Mouse (Mus musculus): ENCODE measurements at regions not wholly inside any gene's neighbourhood (a gene's known extent, or its start where the extent isn't known, plus 50 kb on each side); places are given as distances from the start of the nearest gene placed in this dataset.

DNA sequence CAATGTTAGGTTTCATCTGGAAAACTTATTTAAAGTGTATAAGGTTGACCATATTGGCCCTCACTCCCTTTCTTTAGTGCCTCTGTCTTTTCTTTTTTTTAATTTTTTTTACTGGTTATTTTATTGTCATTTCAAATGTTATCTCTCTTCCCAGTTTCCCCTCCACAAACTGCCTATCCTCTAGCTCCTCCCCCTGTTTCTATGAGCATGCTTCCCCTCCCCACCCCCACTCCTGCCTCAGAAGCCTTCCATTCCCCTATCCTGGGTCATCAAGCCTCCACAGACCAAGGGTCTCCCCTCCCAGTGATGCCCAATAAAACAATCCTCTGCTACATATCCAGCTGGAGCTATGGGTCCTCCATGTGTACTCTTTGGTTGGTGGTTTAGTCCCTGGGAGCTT lies 2134.9 kb upstream of the Lrrc6 start:
- no peak for DNase-seq (ENCODE audit: low read depth, low spot score)

DNA sequence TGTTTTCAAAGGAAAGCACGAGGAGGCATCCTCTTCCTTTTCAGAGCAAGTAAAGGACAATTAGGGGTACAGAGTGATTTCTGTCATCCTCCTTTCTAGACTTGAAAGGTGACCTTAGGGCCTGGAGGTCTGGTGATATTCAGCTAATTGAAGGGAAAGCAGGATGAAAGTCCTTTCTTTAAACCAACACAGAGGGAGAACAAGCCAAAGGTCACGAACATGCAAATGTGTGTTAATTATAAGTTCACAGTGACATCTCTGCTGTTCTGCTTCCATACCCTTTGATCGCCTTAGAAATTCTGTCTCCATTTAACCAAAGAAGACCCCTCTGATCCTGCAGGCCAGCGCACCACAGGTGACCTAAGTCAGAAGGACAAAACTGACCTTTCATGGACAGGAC lies 2126.3 kb upstream of the Lrrc6 start:
- DNase-seq (ENCODE audit: low read depth, low spot score) = no peak

DNA sequence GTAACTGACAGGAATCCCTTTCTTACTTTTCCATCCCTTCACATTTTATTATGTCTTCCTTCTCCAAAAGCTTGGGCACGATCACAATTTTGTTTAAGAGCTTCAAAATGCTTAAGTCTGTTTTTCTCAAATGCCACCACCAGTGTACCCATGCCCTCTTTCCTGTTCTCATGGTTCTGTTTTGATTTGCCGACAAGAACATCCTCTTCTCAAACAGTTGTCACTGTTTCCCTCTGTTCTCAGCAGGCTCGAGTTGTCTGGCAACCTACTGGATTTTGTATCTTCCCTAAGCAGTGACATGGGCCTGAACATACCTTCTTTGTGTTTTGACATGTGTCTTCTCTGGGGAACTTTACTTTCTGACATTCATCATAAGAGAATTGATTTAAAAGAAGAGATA lies 2124.1 kb upstream of the Lrrc6 start:
- no peak for DNase-seq (ENCODE audit: low read depth, low spot score)

DNA sequence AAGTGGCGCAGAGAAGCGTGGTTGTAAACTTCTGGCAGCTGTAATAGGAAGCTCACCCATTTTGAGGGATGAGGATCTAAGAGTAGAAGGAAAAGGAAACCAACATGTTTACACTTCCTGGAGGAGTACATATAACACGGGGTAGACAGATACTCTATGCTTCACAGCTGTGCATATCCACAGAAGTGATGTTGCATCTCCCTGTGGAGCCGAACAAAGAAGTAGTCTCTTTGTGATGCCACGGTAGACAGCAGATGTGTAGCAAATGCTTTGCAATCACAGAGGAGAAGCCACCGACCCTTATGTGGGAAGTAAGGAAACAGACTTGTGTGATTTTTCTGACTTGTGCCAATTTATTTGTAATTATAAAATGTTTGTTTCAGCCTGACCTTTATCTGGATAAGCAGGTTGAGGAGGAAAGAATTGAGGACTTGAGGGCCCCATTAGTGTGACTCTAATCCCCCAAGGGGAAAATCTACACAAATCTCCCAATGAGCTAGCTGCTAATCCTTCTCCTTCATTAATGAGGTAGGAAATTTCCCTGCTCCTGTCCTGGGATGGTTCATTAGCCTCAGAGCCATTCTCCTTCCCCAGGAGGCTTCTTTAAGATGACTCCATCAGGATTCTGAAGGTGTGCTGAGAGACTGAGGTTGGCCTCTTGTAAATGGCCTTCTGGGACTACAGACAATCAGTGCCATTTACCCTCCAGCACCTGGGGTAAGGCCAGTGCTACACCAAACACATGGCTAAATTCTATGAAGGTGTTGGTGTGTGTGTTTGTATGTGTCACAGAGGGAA lies 2119.9 kb upstream of the Lrrc6 start:
- DNase-seq (ENCODE audit: low read depth, low spot score) = no peak

DNA sequence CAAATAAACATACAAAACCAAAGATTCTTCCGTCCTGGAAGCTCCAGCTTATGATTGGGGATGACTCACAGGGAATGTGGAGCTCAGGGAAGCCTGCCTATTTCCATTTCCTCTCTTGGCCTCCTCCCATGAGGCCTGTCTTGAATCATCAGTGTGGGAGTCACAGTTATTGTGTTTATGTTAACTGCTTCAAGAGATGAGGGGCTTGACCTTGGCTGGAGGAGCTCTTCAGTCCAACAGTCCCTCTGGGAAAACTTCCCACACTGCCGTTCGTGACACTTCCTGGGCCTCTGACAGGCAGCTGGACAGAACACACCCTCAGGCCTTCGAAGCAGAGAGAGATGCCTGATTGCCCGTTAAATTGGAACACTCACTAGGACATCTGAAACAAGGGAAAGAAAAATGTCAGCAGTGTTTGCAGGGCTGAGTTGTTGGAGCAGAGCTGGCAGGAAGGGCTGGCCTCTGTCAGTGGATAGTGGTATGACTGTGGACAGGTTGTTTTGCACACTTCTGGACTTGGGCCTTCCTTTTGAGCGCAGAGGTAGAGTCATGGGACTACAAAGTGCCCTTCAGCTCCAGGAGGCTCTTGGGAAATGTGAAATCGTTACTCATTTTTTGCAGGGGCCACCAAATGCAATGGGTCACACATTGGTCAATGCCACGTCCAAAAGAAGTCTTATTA lies 2105.5 kb upstream of the Lrrc6 start:
- DNase-seq (ENCODE audit: low read depth, low spot score) = no peak

DNA sequence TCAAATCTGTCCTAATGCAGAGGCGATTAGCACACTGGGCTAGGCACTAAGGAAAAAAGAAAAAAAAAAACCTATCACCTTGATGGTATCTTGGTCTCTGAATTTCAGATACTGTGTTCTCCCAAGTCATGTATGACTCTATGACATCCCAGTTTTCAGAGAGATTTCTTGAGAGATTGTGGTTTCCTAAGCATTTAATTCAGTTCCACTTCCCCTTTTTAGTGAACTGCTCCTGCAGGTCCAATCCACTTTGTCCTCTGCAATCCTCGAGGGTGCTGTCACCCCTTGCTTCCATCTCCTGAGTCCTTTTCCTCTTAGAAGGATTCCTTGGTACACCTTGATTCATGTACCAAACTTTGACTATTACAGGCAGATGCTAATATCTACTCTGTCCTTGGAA lies 2104.8 kb upstream of the Lrrc6 start:
- no peak for DNase-seq (ENCODE audit: low read depth, low spot score)

DNA sequence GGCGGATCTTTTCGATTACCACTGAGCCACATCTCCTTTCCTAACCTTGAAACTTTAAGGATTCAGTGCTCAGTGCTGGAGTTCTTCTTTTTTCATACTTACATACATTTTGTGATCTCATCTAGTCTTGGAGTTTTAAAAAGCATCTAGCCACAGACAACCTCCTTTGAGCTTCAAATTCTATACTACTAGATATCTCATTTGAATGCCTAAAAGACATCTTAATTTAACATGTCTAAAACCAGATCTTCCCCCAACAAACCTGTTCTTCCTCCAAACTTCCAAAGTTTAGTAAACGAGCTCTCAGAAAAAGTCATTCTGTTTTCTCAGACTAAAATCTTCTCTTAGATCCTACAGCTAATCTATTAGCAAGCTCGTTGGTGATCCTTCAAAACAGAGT lies 2081.5 kb upstream of the Lrrc6 start:
- DNase-seq (ENCODE audit: low read depth, low spot score) = no peak

DNA sequence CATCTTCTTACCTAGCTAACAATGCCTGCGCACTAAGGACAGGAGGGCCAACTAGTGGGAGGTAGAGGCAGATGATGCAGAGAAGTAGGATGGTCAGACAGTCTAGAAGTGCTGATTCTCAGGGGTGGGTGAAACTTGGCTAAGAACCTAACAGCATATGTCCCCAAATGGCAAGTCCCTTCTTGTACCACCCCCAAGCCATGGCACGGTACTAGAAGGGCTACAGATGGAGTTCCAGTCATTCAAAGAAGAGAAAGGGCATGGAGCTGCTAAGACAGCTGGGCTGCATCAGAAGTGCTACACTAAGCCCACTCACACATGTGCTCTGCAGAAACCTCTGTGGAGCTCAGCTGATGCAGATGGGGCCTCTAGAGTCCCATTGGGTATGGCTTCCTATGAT lies 2078.8 kb upstream of the Lrrc6 start:
- no peak for DNase-seq (ENCODE audit: low read depth, low spot score)

DNA sequence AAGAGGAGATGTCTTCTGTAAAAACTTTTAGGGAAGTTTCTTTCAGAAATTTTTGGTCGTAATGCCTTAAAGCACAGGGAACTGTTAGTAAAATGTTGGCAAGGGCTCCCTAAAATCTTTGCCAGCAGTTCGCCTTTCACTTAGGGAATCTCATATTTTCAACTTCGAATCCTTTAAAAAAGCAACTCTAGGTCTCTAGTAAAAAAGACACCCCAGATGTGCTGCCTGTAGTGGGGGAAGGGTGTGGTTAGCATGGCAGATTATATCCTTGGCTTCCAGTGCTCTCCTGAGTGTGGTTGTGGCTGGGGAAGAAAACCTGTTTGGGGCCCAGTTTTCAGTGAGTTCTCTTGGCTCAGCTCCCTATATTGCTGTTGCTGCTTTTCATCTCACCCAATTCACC lies 2059.9 kb upstream of the Lrrc6 start:
- no peak for DNase-seq (ENCODE audit: low read depth, low spot score)

DNA sequence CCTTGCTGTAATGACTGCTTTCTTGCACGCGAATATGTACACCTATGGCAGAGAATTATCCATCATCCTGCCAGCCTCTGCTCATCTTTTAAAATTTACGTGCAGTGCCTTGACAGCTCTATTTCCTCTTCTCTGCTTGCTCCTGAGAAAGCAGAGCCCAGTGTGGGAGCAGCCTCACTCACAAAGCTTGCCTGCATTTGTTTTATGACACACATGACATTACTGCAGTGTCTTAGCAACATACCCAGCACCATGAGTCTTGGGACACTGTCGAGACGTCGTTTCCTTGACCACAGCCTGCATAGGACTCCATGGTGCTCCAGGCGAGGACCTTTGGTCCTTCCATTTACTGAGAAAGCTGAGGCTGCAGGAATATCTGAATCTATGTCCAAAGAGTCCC lies 2055.4 kb upstream of the Lrrc6 start:
- DNase-seq (ENCODE audit: low read depth, low spot score) = no peak

DNA sequence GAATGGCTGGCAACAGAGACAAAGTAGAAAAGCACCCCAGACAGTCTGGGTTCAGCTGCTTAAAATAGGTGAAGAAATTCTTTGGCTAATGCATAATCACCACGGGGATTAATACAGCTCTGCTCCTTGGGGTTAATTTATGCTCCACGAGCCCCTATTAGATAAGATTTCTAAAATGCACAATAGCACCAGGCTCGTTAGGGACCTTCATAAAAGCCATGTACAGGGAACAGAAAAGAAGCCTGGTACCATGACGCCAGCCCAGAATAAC lies 2035.3 kb upstream of the Lrrc6 start:
- DNase-seq (ENCODE audit: low read depth, low spot score) = no peak

DNA sequence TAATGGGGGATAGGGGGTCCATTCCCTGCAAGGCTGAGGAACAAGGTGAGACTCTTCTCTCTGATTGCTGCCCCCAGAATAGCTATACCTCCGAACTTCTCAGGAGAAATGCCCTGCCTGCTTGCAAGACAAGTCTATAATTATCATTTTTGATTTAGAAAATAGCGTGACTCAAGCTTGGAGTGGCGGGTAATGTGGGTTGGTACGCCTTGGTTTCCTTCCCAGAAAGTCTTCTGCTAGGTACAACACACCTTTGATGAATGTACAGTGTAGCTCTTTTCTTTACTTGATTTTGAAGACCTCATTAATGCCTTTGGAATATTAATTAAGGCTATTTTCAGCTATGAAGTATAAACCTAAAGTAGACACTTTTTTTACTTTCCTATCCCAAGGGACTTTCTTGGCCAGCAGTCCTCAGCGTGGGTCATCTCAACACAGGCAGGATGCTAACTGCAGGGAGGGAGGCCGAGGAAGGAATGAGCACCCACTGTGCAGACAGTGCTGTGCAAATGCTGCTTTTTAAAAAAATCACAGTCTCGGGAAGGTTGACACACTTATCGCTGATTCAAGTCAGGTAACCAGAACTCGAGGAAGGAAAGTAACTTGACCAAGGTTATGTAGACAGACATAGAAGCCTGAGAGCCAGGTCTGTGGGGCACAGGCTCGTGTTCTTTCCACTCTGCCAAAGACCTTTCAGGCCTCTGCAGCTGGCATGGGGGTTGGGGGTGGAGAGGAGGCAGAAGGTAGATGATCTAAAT lies 2034.8 kb upstream of the Lrrc6 start:
- DNase-seq (ENCODE audit: low read depth, low spot score) = no peak

DNA sequence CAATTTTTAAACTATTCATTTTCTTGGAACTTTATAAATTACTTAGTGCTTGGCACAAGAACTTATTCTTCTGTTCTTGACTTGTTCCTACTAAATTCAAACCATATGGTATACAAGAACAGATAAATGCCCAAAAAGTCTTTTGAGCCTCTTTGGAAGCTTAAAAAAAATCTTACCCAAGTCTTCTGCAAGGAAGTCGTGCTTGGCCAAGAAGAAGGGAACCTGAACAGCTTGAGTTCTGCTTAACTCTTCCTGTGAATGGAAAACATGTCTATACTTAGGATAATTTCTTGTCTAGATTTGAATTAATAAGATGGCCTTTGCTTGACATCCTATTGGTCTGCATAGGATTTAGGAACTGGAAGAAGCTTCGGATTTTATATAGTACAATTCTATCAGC lies 2020.0 kb upstream of the Lrrc6 start:
- no peak for DNase-seq (ENCODE audit: low read depth, low spot score)

DNA sequence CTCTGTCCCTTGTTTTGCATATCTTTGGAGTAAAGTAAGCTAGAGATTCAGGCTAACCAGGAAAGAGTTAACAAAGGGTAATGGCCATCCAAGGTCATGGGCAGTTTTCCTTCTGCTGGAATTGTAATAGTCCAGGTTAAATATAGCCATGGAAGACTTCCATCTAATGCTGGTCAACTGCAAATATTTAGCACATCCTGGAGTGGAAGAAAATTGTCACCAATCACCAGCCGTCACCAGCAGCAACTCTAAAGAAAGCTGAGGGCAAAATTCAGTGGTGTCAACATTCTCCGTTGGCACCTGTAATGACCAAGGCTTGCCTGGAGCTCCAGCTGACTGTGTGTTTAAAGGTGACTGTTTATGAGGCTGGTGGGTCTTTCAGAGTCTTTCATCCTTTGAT lies 2011.7 kb upstream of the Lrrc6 start:
- no peak for DNase-seq (ENCODE audit: low read depth, low spot score)

DNA sequence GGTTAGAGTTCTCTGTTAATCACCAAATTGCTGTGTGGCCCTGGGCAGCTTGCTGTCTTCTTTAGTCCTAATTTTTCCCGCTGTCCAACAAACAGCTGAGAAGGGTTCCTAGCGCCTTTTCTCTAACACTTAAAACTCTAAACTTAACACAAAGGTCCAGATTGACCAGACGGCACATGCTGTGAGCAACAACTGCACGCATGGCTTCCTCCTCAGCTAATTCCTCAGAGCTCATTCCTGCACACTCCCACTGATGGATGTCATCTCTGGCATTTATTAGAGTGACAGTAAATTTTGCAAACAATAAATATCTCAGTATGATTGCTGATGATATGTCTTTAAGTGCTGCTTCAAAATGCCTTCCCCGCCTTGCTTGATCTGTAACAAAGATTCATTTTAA lies 2007.5 kb upstream of the Lrrc6 start:
- no peak for DNase-seq (ENCODE audit: low read depth, low spot score)

DNA sequence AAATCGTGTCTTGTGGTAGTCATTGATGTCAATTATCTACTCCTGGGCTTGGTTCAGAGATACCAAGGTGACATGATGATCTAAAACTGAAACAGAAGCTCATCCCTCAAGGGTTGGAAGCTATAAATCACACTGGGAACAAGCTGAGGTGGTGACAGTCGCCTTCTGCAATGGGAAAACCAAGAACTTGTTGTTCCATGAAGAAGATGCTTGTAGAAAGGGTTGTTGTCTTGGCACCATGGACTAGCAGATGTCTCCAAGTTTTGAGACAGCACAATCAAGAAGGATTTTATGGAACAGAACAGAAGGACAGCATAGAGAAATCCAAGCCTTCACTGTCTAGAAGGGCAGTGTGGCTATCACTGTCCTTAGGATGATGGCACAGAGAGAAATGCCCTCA lies 2005.4 kb upstream of the Lrrc6 start:
- DNase-seq (ENCODE audit: low read depth, low spot score) = no peak

DNA sequence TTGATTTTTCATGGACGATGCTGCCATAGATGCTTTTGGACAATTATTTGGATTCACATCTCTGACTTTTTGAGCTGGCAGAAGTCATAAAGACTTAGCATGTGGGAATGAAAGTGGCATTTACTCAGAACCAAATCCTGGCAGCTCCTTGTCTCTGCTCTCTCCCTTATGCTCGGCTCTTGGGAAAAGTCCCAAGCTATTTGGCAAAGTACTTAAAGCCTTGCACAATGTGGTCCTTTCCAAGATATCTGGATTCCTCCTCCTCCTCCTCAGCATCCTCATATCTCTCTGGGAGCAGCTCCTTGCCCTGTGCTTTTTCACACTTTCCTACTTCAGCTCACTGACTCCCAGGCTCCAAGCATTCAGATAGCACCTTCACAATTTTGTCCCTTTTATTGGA lies 1995.7 kb upstream of the Lrrc6 start:
- no peak for DNase-seq (ENCODE audit: low read depth, low spot score)

DNA sequence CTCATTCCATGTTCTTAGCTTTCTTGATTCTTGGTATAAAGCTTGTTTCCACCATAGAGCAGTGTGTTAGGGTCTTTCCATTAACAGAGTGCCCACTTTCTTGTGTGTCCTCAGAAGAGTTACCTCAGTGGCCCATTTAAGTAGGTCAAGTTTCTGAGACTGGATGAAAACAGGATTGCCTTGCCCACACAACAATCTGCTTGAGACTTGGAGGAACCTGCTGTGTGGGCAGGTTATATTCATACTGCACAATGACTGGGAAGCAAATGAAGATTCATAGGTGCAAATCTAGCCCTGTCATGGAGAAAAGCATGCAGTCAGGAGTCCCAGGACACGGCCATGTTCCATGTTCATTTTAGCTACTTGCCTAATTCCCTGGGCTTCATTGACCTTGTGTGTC lies 1984.1 kb upstream of the Lrrc6 start:
- no peak for DNase-seq (ENCODE audit: low read depth, low spot score)

DNA sequence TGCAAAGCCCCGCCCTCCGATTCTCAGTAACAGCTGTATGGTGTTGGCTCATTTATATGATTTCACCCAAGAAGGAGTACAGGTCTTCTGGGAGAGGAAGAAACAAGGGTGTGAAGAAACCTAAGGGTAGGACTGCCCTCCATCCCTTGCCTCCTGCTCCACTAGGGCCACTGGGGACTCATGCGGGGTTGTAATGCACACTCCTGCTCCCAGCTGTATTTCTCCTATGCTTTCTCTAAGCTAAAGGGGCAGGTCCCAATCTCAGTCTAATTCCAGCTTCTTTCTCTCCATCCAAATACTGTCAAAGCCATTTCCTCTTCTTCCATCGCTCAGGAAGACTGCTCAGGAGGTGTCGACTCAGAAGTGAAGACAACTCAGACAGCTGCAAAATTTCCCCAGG lies 1977.0 kb upstream of the Lrrc6 start:
- no peak for DNase-seq (ENCODE audit: low read depth, low spot score)

DNA sequence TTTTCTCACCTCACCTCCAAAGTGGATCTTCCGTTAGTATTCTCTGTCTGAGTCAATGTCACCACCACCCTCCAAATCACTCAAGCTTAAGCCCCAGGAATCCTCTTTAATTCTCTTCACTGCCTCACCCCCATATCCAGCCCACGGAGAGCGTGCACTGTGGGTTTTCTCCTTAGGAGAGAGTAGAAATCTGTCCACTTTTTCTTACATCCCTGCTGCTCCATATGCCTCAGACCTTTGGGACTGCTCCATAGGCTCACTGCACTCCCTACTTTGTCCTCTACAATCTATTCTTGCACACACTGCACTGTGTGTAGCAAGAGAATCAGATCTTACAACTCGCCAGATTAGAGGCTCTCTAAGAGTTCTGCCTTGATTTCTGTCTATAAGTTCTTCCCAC lies 1971.2 kb upstream of the Lrrc6 start:
- DNase-seq (ENCODE audit: low read depth, low spot score) = no peak

DNA sequence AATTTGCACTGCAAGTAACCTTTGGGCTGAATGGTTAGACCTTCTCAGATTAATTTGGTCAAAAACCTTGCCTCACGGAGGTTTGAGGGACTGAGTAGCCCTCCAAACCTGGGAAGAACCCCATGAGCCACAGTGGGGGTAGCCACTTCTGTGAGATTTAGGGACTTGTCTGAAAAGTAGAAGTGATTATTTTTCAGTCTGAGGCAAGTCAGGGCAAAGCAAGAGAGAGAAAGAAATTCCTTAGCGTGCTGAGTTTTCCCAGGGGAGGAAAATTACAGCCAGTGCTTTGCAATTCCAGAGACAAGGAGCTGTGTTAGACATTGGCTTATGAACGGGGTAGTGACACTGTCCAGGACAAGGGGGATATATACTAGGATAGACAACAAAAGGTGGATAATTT lies 1962.1 kb upstream of the Lrrc6 start:
- no peak for DNase-seq (ENCODE audit: low read depth, low spot score)

DNA sequence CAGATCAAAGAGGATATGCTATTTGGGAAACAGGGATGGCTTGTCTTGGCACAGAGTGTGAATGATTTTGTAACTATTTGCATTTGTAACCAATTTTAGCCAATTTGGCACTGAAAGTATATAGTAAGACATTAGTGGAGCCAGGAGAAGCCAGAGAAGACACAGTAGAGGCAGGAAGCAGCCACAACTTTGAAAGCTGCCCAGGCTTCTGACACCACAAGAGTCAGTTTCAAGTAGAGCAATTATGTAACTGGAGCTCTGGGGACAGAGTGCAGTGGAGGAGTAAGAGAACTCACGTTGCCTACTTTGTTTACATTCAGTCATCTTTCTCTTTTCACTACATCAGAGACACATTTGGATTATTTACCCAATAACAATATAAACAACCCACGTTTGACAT lies 1956.5 kb upstream of the Lrrc6 start:
- no peak for DNase-seq (ENCODE audit: low read depth, low spot score)

DNA sequence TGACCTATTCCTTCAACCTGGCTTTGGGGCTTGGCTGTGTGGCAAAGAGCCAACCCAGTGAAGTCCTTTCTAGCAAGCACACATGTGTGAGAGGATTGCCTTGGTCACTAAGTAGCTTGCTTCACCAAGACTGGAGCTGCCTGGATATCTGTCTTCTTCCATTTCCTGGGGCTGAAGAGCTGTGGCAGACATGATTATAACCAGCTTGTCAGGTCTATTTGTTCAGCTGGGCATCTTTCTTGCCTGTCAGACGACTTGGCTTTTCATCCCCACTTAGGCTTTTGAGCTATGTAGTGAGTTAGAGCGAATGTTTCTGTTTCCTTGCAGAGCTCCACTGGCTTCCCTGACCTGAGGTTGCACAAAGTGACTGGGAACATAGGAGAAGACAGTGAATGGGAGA lies 1951.3 kb upstream of the Lrrc6 start:
- no peak for DNase-seq (ENCODE audit: low read depth, low spot score)
